Mouse (Mus musculus) midbrain, embryonic 16.5 days (tissue): Measurements from ENCODE around the gene Plekhg6. TPM values are rescaled to one million over a fixed set of nuclear protein-coding genes. Genes with fewer than 3 reads are reported as not detected.
A peak's percentile ranks its signal among the peaks of the same experiment; 100 is the strongest.

Source experiments
- ATAC-seq: fragments of 200-750 bp; cut with Nextera tagmentation; 2 replicates; pipeline ENCODE4 v1.8.0; 2017; ENCODE audit warnings: moderate TSS enrichment
- H3K27ac ChIP-seq: fragments of 300-500 bp; sonication (generic); 2 replicates; pipeline ENCODE4 v1.5.1; 2014; ENCODE audit warnings: mild to moderate bottlenecking, low read length, mixed read lengths
- H3K27me3 ChIP-seq: fragments of 300-500 bp; sonication (generic); 2 replicates; pipeline ENCODE4 v1.6.1; 2014; ENCODE audit warnings: low read depth, low read length, mixed read lengths; ENCODE audit not compliant: control insufficient read depth, insufficient read depth
- H3K36me3 ChIP-seq: fragments of 300-500 bp; sonication (generic); 2 replicates; pipeline ENCODE4 v1.6.1; 2014; ENCODE audit warnings: mild to moderate bottlenecking, low read length, moderate library complexity, mixed read lengths; ENCODE audit not compliant: control insufficient read depth, insufficient read depth
- H3K4me1 ChIP-seq: fragments of 300-500 bp; sonication (generic); 2 replicates; pipeline ENCODE4 v1.6.1; 2014; ENCODE audit warnings: mild to moderate bottlenecking, low read length, mixed read lengths; ENCODE audit not compliant: control insufficient read depth, insufficient read depth
- H3K4me2 ChIP-seq: fragments of 300-500 bp; sonication (generic); 2 replicates; pipeline ENCODE4 v1.6.1; 2014; ENCODE audit warnings: mild to moderate bottlenecking, low read length, mixed read lengths
- H3K4me3 ChIP-seq: fragments of 300-500 bp; sonication (generic); 2 replicates; pipeline ENCODE4 v1.5.1; 2014; ENCODE audit warnings: low read depth, mild to moderate bottlenecking, low read length, moderate library complexity, mixed read lengths
- H3K9ac ChIP-seq: fragments of 300-500 bp; sonication (generic); 2 replicates; pipeline ENCODE4 v1.6.1; 2014; ENCODE audit warnings: low read depth, low read length, mixed read lengths
- H3K9me3 ChIP-seq: fragments of 300-500 bp; sonication (generic); replicated peaks from 2 replicates; pipeline ENCODE4 v1.6.1; 2014; ENCODE audit warnings: mild to moderate bottlenecking, low read length, mixed read lengths; ENCODE audit not compliant: control insufficient read depth, poor library complexity, severe bottlenecking
- WGBS: fragments of 180-500 bp; shearing (Covaris S2); extraction: QIAGEN DNeasy Blood & Tissue Kit; methylation state at CpG from one replicate; pipeline ENCODE4 v1.1.7; 2014; 5-methylcytosine and 5-hydroxymethylcytosine counted together
- polyA plus RNA-seq: library from polyadenylated mRNA; unstranded; fragments of >200 nt; fragmentation: Nextera tagmentation; extraction: Ambion mirVana; gene quantifications from 2 replicates; pipeline ENCODE4 v1.2.1, GENCODE M21; 2015

Plekhg6 gene
- polyA plus RNA-seq, 1 experiment from 2014 or later: 0.44 TPM

GRCm38 (mm10) chr6:125352046-125352384 is 28.6 kb downstream of the Plekhg6 start:
- H3K4me1 ChIP-seq: peaks cover 23% of the 10 kb centered on the region
- no peak overlapping the region for H3K27ac ChIP-seq
- no peak overlapping the region for H3K9ac ChIP-seq
- 69% methylated on average over 5 of the region's 5 CpGs for WGBS
- no peak overlapping the region for H3K4me2 ChIP-seq
- H3K4me3 ChIP-seq: no peak overlapping the region
- H3K9me3 ChIP-seq: no peaks in the 10 kb centered on the region
- no peaks in the 10 kb centered on the region for H3K27me3 ChIP-seq
- ATAC-seq: no peak
- no peaks in the 10 kb centered on the region for H3K36me3 ChIP-seq

- Histone ChIP-seq H3K27ac (no peak overlapping the region), H3K4me1 (peaks cover 23% of the 10 kb centered on the region), H3K36me3 (no peaks in the 10 kb centered on the region), H3K9me3 (no peaks in the 10 kb centered on the region), H3K4me2 (no peak overlapping the region), H3K4me3 (no peak overlapping the region), H3K9ac (no peak overlapping the region), H3K27me3 (no peaks in the 10 kb centered on the region)
- 74% methylated on average over 8 of the region's 8 CpGs for WGBS
- ATAC-seq: no peak
Measured at GRCm38 (mm10) chr6:125351368-125352045, 29.1 kb downstream of the Plekhg6 start.

GRCm38 (mm10) chr6:125350995-125351324 is 29.6 kb downstream of the Plekhg6 start:
- peaks cover 23% of the 10 kb centered on the region for H3K4me1 ChIP-seq
- H3K4me2 ChIP-seq: no peak overlapping the region; the same call in 1 of the 2 replicates
- H3K4me3 ChIP-seq: no peak overlapping the region
- H3K9me3 ChIP-seq: no peaks in the 10 kb centered on the region
- no peaks in the 10 kb centered on the region for H3K27me3 ChIP-seq
- ATAC-seq: no peak
- WGBS: 87% methylated on average over 2 of the region's 2 CpGs
- H3K27ac ChIP-seq: no peak overlapping the region
- H3K36me3 ChIP-seq: no peaks in the 10 kb centered on the region
- no peak overlapping the region for H3K9ac ChIP-seq

- ATAC-seq: 0 out of 2 replicates have a peak, but pooled peaks have one; percentile 6
- H3K9ac ChIP-seq: peak overlapping the region; percentile 27; the same call in 1 of the 2 replicates
- 10% methylated on average over 20 of the region's 20 CpGs for WGBS
- peak overlapping the region; percentile 36 for H3K4me3 ChIP-seq
- H3K9me3 ChIP-seq: no peaks in the 10 kb centered on the region
- no peak overlapping the region for H3K27ac ChIP-seq
- peaks cover 20% of the 10 kb centered on the region for H3K4me1 ChIP-seq
- H3K27me3 ChIP-seq: no peaks in the 10 kb centered on the region
- no peaks in the 10 kb centered on the region for H3K36me3 ChIP-seq
- peak overlapping the region; percentile 60 for H3K4me2 ChIP-seq
Measured at GRCm38 (mm10) chr6:125350231-125350994, 30.2 kb downstream of the Plekhg6 start.

- Histone ChIP-seq H3K27me3 (no peaks in the 10 kb centered on the region), H3K9me3 (no peaks in the 10 kb centered on the region), H3K36me3 (no peaks in the 10 kb centered on the region), H3K27ac (no peak overlapping the region), H3K4me2 (peak overlapping the region; percentile 60), H3K4me1 (peaks cover 13% of the 10 kb centered on the region), H3K4me3 (peak overlapping the region; percentile 36), H3K9ac (peak overlapping the region; percentile 49)
- ATAC-seq: 0 out of 2 replicates have a peak, but pooled peaks have one; percentile 30
- under 1% methylated on average over 27 of the region's 27 CpGs for WGBS
Measured at GRCm38 (mm10) chr6:125349575-125350230, 30.9 kb downstream of the Plekhg6 start.

GRCm38 (mm10) chr6:125348721-125349574 is 31.6 kb downstream of the Plekhg6 start, which contains the start of gene Tnfrsf1a:
Gene Tnfrsf1a, plus strand, starts transcription at chr6:125349362.
- 0 out of 2 replicates have a peak, but pooled peaks have one; percentile 22 for ATAC-seq
- Histone ChIP-seq H3K9me3 (no peaks in the 10 kb centered on the region), H3K36me3 (no peaks in the 10 kb centered on the region), H3K4me2 (peak within 1 kb of the TSS; percentile 60), H3K9ac (peak within 1 kb of the TSS; percentile 49), H3K4me3 (peak within 1 kb of the TSS; percentile 36), H3K4me1 (peaks cover 10% of the 10 kb centered on the region), H3K27me3 (no peaks in the 10 kb centered on the region), H3K27ac (no peak within 1 kb of the TSS)
- 6% methylated on average over 22 of the region's 22 CpGs for WGBS

GRCm38 (mm10) chr6:125346029-125346428 is 34.6 kb downstream of the Plekhg6 start:
- H3K9me3 ChIP-seq: no peaks in the 10 kb centered on the region
- peaks cover 10% of the 10 kb centered on the region for H3K4me1 ChIP-seq
- 66% methylated on average over 2 of the region's 2 CpGs for WGBS
- no peaks in the 10 kb centered on the region for H3K36me3 ChIP-seq
- no peak overlapping the region for H3K27ac ChIP-seq
- H3K4me3 ChIP-seq: no peak overlapping the region
- no peak overlapping the region for H3K9ac ChIP-seq
- H3K27me3 ChIP-seq: no peaks in the 10 kb centered on the region
- no peak overlapping the region for H3K4me2 ChIP-seq
- no peak for ATAC-seq

- H3K9me3 ChIP-seq: no peaks in the 10 kb centered on the region
- H3K4me1 ChIP-seq: peaks cover 10% of the 10 kb centered on the region
- no peak overlapping the region for H3K27ac ChIP-seq
- H3K27me3 ChIP-seq: no peaks in the 10 kb centered on the region
- WGBS: 71% methylated on average over 1 of the region's 1 CpGs
- no peak overlapping the region for H3K9ac ChIP-seq
- no peak for ATAC-seq
- H3K4me3 ChIP-seq: no peak overlapping the region
- no peak overlapping the region for H3K4me2 ChIP-seq
- H3K36me3 ChIP-seq: no peaks in the 10 kb centered on the region
Measured at GRCm38 (mm10) chr6:125345625-125346024, 35.0 kb downstream of the Plekhg6 start.
